Mouse (Mus musculus) forebrain, postnatal 0 days (tissue): ENCODE measurements around the gene 9830107B12Rik. TPM values are rescaled to one million over a fixed set of nuclear protein-coding genes. Genes with fewer than 3 reads are reported as not detected.

ENCODE experiments used
- ATAC-seq: fragments of 200-750 bp; cut with Nextera tagmentation; 2 replicates; pipeline ENCODE4 v1.8.0; 2017; ENCODE audit warnings: mild to moderate bottlenecking, moderate library complexity
- DNase-seq: peaks from one replicate; pipeline ENCODE4 v3.0.0-alpha.2; 2015
- H3K27ac ChIP-seq: fragments of 300-500 bp; sonication (generic); 2 replicates; pipeline ENCODE4 v1.5.1; 2014; ENCODE audit warnings: low read depth, mild to moderate bottlenecking, antibody characterized with exemption, low read length, moderate library complexity, mixed read lengths
- H3K27me3 ChIP-seq: fragments of 300-500 bp; sonication (generic); 2 replicates; pipeline ENCODE4 v1.6.1; 2014; ENCODE audit warnings: mild to moderate bottlenecking, low read length, mixed read lengths; ENCODE audit not compliant: insufficient read depth
- H3K36me3 ChIP-seq: fragments of 300-500 bp; sonication (generic); 2 replicates; pipeline ENCODE4 v1.6.1; 2014; ENCODE audit warnings: mild to moderate bottlenecking, moderate library complexity; ENCODE audit not compliant: insufficient read depth
- H3K4me1 ChIP-seq: fragments of 300-500 bp; sonication (generic); 2 replicates; pipeline ENCODE4 v1.6.1; 2014; ENCODE audit warnings: antibody characterized with exemption; ENCODE audit not compliant: insufficient read depth
- H3K4me2 ChIP-seq: fragments of 300-500 bp; sonication (generic); 2 replicates; pipeline ENCODE4 v1.6.1; 2014; ENCODE audit warnings: low read depth, mild to moderate bottlenecking, moderate library complexity
- H3K4me3 ChIP-seq: fragments of 300-500 bp; sonication (generic); 2 replicates; pipeline ENCODE4 v1.5.1; 2014; ENCODE audit warnings: low read depth, low read length, mixed read lengths
- H3K9ac ChIP-seq: fragments of 300-500 bp; sonication (generic); 2 replicates; pipeline ENCODE4 v1.6.1; 2014; ENCODE audit warnings: mild to moderate bottlenecking
- H3K9me3 ChIP-seq: fragments of 300-500 bp; sonication (generic); 2 replicates; pipeline ENCODE4 v1.6.1; 2016; ENCODE audit warnings: low read length
- CTCF ChIP-seq: sonication (generic); IDR thresholded peaks from 2 replicates; pipeline ENCODE4 v1.5.1; 2016; ENCODE audit warnings: antibody characterized with exemption, control low read depth, low read depth
- WGBS: fragments of 180-500 bp; shearing (Covaris S2); extraction: QIAGEN DNeasy Blood & Tissue Kit; methylation state at CpG from one replicate; pipeline ENCODE4 v1.1.7; 2014; 5-methylcytosine and 5-hydroxymethylcytosine counted together
- polyA plus RNA-seq: library from polyadenylated mRNA; unstranded; fragments of >200 nt; fragmentation: Nextera tagmentation; extraction: Ambion mirVana; gene quantifications from 2 replicates; pipeline ENCODE4 v1.2.1, GENCODE M21; 2015
- total RNA-seq: library from RNA; depleted of rRNA; stranded (reverse); fragments of >200 nt; gene quantifications from 2 replicates; pipeline ENCODE4 v1.2.3, GENCODE M21; 2014

Gene 9830107B12Rik
- total and polyA plus RNA-seq, 2 experiments from 2014 or later = not detected

DNA sequence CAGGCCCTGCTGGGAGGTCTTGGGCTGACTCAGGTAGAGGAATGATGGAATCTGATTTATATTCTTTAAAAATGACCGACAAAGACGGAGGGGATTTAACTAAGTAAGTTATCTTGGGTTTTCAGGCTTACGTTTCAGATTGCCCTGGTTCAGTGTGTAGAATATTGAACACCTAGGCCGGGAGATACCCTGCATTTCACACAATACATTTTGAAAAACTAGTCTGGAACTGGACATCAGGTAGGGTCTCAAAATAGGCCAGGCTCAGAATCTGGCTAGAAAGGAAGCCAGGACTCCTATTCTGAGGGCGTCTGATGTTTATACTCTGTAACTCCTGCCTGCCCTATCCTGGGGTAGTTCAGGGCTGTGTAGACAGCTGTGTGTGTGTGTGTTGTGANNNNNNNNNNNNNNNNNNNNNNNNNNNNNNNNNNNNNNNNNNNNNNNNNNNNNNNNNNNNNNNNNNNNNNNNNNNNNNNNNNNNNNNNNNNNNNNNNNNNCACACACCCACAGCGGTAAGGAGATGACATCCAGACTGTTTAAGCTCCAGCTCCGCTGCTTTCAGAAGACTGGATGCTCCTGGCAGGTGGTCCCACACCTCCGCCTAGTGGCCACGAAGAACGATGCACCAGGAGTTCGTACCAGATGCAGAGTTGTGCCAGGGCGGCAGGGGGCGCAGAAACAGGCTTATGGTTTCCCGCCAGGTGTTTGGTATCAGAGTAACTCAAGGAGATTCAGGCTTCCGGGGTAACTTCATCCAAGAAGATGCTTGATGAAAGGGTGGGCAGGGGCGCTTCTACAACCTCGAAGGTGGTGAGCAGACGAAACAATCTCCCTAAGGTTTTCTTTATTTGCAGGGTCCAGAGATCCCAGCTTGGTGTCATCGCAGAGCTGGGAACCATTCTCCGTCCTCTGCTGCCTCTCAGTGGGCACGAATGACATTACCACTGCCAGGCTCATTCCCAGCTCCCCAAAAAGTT is 45.3 kb downstream of the 9830107B12Rik start:
- peak overlapping the region; percentile 26 for H3K4me3 ChIP-seq
- peaks cover 41% of the 10 kb centered on the region for H3K27me3 ChIP-seq
- H3K27ac ChIP-seq = no peak overlapping the region
- H3K36me3 ChIP-seq = no peaks in the 10 kb centered on the region
- no peaks in the 10 kb centered on the region for H3K9me3 ChIP-seq
- ATAC-seq (peak; percentile 90), DNase-seq (peak; percentile 96)
- no peak overlapping the region for H3K9ac ChIP-seq
- H3K4me1 ChIP-seq = peaks cover 14% of the 10 kb centered on the region
- WGBS = 13% methylated on average over 20 of the region's 21 CpGs
- TF ChIP-seq CTCF = peak; percentile 93
- peak overlapping the region; percentile 40 for H3K4me2 ChIP-seq

DNA sequence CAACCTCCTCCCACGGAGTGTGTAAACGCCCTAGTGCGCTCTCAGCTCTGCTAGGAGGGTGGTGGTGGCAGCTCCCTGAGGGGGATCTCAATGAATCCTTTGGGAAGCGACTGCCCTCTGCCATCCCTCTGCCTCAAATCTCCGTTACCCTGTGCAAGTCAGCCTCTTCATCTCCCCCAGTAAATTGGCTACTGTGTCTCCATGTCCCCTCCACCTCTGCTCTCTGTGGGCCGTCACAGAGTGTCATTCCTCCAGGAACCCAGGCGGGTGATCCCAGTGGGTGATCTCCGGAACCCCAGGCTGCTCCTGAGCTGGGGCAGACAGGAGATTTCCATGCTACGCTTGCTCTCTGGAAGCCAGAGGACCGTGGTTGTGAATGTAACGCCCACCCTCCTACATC is 46.8 kb downstream of the 9830107B12Rik start:
- ATAC-seq (no peak), DNase-seq (no peak)
- Histone ChIP-seq H3K9ac (no peak overlapping the region), H3K27ac (no peak overlapping the region), H3K4me3 (no peak overlapping the region), H3K9me3 (no peaks in the 10 kb centered on the region), H3K4me1 (peaks cover 20% of the 10 kb centered on the region), H3K36me3 (no peaks in the 10 kb centered on the region), H3K27me3 (peaks cover 46% of the 10 kb centered on the region), H3K4me2 (no peak overlapping the region)
- no peak for TF ChIP-seq CTCF
- WGBS = 8% methylated on average over 11 of the region's 11 CpGs

DNA sequence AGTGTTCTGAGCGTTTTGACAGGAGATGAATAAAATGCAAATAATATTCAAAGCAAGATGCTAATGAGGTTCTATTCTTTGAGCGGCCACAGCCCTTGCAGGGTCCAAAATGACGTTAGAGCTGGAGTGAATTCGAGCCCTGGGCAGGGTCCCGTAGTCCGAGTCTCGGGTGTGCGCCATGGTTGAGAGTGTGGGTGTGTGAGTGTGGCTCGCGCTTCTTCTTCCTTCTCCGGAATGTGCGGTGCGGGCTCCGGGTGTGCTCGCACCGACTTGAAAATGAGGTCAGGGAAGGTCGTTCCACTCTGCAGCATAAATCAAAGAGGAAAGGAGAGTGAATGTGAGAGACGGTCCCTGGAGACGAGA is 47.6 kb downstream of the 9830107B12Rik start:
- TF ChIP-seq CTCF = no peak
- no peaks in the 10 kb centered on the region for H3K36me3 ChIP-seq
- H3K4me3 ChIP-seq = peak overlapping the region; percentile 19
- ATAC-seq (no peak), DNase-seq (peak; percentile 32)
- under 1% methylated on average over 19 of the region's 19 CpGs for WGBS
- H3K9ac ChIP-seq = 0 out of 2 replicates have a peak overlapping the region, but pooled peaks have one; percentile 10
- no peak overlapping the region for H3K27ac ChIP-seq
- peaks cover 50% of the 10 kb centered on the region for H3K27me3 ChIP-seq
- peaks cover 20% of the 10 kb centered on the region for H3K4me1 ChIP-seq
- H3K4me2 ChIP-seq = peak overlapping the region; percentile 41
- H3K9me3 ChIP-seq = 0 out of 2 replicates have a peak, but pooled peaks cover 3% of the 10 kb centered on the region

DNA sequence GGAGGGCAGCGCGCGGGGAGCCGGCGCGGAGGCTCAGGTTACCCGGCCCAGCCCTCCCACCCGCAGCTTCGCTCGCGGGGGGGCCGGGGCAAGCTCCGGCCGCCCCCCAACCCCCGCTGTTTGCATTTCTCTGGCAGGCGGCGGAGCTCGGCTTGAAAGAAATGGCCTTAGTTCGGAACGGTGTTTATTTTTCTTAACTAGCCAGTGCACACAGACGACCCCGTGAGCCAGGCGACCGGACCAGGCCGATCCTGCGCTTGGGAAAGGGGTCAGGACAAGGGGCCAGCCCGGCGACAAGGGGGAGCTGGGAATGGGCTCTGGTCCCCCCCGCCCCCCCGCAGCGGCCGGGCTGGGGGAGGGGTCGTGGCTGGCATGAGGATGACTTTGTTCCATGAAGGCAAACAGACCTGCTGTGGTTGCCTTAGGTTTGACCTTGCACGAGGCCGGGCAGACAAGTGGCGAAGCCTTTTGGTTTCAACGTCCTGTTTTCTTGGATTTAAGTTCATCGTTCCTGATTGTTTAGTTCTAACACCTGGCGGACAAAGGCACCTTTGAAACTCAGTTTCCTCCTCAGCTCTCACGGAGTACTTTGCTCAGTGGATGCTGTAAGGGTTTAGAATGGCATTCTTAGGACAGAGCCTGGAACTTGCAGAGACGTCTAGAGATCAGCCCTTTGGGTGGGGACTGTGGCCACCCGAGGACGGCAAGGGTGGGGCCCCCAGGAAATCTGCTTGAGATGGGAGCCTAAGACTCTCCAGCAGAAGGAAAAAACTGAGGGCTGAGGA is 48.1 kb downstream of the 9830107B12Rik start:
- H3K36me3 ChIP-seq = no peaks in the 10 kb centered on the region
- peak overlapping the region; percentile 19 for H3K4me3 ChIP-seq
- no peak for ATAC-seq
- 2% methylated on average over 33 of the region's 43 CpGs for WGBS
- peaks cover 50% of the 10 kb centered on the region for H3K27me3 ChIP-seq
- no peak overlapping the region for H3K27ac ChIP-seq
- peak overlapping the region; percentile 10; the same call in 1 of the 2 replicates for H3K9ac ChIP-seq
- H3K4me1 ChIP-seq = peaks cover 20% of the 10 kb centered on the region
- H3K4me2 ChIP-seq = peak overlapping the region; percentile 41
- TF ChIP-seq CTCF = no peak
- 0 out of 2 replicates have a peak, but pooled peaks cover 3% of the 10 kb centered on the region for H3K9me3 ChIP-seq
- no peak for DNase-seq

DNA sequence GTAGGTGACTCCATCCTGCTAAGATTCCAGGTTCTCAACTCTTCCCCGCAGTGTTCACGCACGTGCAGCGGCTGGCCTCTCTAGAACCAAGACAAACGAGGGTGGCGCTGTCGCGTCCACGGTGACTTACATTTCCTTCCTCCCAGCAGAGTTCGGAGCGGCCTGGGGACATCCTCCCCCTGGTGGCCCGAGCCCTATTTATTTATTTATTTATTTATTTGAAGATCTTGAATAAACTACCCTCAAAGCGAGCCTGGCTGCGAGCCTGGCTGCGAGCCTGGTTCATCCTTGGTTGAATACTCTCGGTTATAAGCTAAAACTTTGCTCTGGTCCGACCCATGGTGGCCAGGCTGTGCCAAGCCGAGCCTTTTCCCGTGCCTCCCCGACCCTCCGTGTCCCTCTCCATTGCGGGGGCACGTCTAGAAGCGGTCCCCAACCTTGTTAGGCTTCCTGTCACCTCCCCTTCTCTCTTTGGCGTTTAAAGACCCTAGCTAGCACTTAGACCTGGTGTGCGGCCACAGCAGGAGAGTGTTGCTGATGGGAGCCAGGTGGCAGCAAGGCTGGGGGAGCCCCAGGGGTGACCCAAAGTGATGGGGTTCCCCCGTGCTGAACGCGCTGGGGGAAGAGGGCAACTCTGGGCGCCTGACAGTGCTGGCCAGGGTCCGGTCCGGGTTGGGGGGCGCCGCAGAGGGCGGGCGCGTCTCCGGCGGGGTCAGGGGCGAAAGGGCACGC is 48.9 kb downstream of the 9830107B12Rik start:
- TF ChIP-seq CTCF = peak; percentile 65
- DNase-seq (peak; percentile 72), ATAC-seq (peak; percentile 21)
- H3K36me3 ChIP-seq = no peaks in the 10 kb centered on the region
- no peak overlapping the region for H3K27ac ChIP-seq
- H3K4me3 ChIP-seq = peak overlapping the region; percentile 12; the same call in 1 of the 2 replicates
- H3K9ac ChIP-seq = no peak overlapping the region
- 0 out of 2 replicates have a peak, but pooled peaks cover 3% of the 10 kb centered on the region for H3K9me3 ChIP-seq
- H3K27me3 ChIP-seq = peaks cover 50% of the 10 kb centered on the region
- peaks cover 20% of the 10 kb centered on the region for H3K4me1 ChIP-seq
- under 1% methylated on average over 39 of the region's 41 CpGs for WGBS
- peak overlapping the region; percentile 41 for H3K4me2 ChIP-seq

DNA sequence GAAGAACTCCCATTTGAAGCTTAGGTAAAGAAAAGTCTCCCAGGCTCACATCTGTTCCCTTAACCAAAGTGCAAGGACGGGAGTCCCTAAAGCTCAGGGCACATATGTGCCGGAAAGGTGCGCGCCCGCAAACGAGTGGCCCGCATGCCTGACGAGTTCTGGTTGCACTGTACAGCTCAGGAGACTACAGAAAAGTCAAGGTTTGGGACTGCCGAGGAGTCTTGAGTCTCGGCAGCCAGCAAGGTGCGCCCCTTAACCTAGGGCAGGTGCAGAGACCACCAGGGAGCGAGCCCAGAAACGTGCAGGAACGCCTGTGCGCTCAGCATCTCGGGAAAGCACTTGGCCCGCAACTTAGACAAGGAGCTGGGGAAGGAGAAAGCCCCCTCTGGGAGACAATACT is 49.7 kb downstream of the 9830107B12Rik start:
- Histone ChIP-seq H3K4me1 (peaks cover 20% of the 10 kb centered on the region), H3K9ac (no peak overlapping the region), H3K36me3 (no peaks in the 10 kb centered on the region), H3K27ac (no peak overlapping the region), H3K27me3 (peaks cover 50% of the 10 kb centered on the region), H3K9me3 (0 out of 2 replicates have a peak, but pooled peaks cover 3% of the 10 kb centered on the region), H3K4me2 (0 out of 2 replicates have a peak overlapping the region, but pooled peaks have one; percentile 41), H3K4me3 (no peak overlapping the region)
- no peak for TF ChIP-seq CTCF
- 6% methylated on average over 17 of the region's 17 CpGs for WGBS
- DNase-seq (no peak), ATAC-seq (no peak)
